Mouse (Mus musculus) liver, embryonic 14.5 days (tissue): Measurements from ENCODE around the gene Atg7.

Experiments used
- CTCF ChIP-seq: IDR thresholded peaks from 2 replicates; pipeline ENCODE4 v1.5.1; 2016; ENCODE audit warnings: antibody characterized with exemption, low read depth, control low read depth
- EP300 ChIP-seq: IDR thresholded peaks from 2 replicates; pipeline ENCODE4 v1.6.1; 2016; ENCODE audit warnings: antibody characterized with exemption, low read depth

DNA sequence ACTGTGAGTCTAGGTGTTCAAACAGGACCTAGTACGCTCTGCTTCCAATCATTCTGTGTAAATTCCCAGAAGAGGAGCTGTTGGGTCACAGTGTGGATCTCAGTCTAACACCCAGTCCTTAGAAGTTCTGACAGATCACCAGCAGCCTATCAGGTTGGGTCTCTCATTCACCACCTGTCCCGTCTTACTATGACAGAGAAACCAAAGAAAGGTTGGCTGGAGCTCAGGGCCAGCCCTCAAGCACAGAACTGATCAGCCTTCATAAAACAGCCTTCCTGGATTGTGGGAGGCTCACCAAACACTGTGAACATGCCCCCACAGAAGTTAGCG is 230.9 kb downstream of the Atg7 start:
- TF ChIP-seq EP300 (no peak), CTCF (no peak)
